Mouse (Mus musculus) forelimb bud, embryonic 11.5 days (tissue): ENCODE measurements at regions not wholly inside any gene's neighbourhood (a gene's known extent, or its start where the extent isn't known, plus 50 kb on each side); places are given as distances from the start of the nearest gene placed in this dataset.

Experiments used
- DNase-seq: peaks from one replicate; pipeline ENCODE4 v3.0.0-alpha.2; 2012; ENCODE audit warnings: low read depth, low spot score

DNA sequence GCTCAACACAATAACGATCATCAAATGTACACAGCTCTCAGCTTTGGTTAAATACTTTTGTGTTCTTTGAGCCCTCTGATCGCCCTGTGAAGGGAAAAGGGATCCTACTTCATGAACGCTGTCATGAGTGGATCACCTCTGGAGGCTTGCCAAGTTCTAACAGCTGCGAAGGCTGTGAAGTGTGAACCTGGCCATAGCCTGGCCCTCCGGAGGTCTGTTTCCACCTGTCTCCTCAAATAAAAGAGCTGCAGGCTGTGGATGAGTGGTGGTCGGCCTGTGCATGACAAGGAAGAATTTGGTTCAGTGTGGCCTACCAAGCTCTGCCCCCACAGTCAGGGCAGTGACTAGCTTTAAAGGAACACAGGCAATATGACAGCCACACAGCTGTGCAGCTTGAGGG is 122.0 kb downstream of the Gm12728 start:
- no peak for DNase-seq

DNA sequence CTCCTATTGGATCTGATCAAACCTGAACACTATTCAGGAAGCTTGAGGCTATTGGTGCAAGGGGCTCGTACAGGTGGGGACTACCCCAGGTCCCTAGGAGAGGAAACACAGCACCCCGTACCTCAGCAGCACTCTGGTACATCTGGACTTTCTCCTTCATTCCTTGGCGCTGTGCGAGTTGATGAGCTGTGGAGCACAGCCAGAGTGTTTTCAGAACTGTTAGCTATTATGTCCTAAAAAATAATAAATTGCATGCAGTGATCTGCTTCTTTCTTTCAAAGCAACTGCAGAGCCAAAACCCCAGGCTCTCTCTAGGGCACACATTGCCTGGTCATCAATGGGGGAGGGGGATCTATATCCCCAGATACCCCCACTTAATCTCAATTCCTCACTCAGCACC is 122.6 kb downstream of the Gm12728 start:
- DNase-seq, result no peak

DNA sequence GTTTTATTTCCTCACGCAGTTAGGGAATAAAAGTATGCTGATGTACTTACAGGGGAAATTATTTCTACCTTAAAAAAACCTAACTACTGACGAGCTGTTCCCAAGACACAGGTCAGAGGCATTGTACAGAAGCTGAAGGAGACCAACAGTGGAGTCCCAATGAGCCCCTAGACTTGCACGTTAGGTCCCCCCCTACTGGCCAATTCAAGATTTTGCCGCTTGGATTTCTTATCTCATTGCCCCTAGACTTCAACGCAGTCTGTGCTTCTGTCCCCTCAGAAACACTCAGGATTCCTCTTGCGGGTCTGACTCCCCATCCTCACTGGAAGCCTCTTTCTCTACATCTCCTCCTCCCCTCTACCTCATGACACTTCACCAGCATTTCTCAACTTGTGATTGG is 125.3 kb downstream of the Gm12728 start:
- peak; percentile 24 for DNase-seq

DNA sequence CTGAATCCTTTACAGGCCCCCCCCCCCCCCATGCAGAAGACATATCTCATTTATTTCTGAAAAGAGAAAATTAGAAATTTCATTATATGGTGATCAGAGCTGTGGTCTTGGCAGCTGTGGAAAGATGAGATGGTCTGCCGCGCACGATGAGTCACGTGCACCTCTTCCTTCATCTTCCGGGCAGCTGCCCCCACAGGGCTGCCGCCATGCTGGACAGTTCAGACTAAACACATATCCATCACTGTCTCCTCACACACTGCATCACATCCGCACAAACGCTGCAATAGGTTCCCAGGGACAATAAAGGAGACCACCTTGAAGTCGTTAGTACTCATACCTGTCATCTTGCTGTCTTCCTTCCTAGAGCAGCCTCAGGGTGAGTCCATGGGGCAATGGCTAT is 126.6 kb downstream of the Gm12728 start:
- DNase-seq, result no peak

DNA sequence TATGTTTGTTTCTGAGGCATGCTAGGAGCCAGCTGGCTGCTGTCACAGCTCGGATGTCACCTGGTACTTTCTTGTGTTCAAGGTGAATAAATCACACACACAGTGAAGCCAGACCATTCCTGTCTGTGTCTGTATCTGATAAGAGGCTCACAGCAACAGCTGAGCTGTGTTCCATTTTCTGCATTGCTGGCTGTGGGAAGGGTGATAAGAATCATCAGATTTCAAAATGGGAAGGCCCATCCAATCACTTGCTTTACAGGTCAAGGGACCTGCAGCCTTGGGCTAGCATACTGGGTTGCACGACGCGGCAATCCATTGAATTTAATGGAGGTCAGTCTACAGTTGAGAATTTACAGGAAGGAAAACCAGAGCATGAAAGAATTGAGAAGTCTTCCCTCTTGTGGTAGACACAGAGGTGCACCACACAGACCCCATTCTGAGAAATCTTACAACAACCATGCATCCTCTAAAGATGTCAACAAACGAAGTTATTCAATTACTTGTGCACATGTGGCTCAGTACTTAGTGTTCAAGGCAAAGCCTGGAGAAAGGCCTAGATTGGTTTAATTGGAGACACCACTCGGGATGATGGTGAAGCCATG is 135.2 kb downstream of the Gm12728 start:
- DNase-seq, result no peak

DNA sequence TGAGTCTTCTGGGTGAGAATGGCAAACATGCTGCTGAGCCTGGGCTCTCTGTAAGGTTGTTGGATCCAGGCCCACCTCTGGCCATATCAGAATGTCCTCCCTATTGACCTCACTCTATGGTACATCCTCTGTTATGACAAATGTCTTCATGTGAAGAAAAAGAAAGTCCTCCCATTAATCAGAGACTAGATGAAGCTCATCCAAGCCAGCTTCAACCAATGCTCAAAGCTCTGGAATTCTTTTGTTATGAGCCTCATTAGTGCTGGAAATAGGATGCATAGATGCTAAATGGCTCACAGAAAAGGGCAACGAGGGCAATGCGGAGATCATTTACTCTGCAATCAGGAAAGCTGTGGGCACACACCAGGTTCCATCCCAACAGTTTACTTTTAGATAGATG is 135.8 kb downstream of the Gm12728 start:
- no peak for DNase-seq

DNA sequence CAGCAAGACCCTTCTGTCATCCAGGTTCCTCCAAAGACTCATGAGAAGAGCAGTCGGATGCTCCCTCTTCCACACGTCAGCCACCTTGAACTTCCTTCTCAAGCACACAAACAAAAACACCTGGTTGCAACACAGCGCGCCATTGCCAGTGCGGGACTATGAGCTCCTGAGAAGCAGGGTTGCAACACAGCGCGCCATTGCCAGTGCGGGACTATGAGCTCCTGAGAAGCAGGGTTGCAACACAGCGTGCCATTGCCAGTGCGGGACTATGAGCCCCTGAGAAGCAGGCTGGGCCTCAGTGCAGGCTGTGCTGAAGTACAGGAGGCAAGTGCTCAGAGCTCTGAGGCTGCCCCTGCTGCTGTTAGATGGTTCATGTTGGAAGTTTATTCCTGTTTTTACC is 140.0 kb downstream of the Gm12728 start:
- DNase-seq, result no peak

DNA sequence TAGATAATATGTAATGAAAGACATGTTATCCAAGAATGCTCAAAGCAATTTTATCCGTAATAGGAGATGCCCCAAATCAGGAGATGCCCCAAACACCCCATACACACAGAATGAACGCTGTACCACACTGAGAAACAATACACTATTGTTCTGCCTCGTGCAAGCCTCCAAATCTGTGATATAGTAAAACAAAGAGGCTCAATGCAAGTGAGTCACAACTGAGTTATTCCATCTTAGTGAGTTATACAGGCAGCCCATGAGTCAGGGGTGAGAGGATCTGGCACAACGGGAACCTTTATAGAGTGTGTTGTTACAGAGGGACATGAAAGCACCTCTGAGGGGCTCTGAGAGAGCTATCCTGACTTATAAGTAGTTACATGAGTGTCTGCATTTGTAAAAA is 145.3 kb downstream of the Gm12728 start:
- no peak for DNase-seq

DNA sequence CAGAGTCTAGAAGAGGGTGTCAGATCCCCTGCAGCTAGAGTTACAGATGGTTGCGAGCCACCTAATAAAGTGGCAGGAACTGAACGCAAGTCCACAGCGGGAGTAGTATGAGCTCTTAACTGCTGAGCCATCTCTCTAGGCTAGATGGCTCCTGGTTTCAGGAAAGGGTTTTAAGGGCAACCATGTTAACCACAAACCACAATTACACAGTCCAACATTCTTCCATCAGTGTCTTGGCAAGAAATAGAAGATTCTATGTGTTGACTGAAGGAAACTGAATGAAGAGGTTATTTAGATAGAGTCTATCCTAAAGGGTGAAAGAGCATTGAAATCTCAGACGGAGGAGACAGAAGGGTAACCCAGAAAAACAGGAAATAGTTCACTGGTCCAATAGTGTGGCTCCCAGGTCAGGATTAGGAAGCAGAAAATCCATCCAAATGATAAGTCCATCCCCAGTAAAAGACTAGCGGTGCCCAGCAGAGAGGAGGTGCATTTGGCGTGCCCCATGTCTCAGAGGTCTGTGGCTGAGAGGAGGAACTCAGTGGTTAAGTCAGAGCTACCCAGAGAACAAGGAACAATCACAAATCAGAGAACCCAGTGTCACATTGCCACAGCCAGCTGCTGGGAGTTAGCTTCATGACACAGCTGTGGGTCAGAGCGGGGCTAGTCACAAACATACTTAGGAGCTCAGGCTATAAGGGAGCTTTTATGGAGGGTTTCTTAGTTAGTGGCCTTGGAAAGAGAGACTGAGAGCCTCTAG is 147.3 kb downstream of the Gm12728 start:
- DNase-seq, result no peak

DNA sequence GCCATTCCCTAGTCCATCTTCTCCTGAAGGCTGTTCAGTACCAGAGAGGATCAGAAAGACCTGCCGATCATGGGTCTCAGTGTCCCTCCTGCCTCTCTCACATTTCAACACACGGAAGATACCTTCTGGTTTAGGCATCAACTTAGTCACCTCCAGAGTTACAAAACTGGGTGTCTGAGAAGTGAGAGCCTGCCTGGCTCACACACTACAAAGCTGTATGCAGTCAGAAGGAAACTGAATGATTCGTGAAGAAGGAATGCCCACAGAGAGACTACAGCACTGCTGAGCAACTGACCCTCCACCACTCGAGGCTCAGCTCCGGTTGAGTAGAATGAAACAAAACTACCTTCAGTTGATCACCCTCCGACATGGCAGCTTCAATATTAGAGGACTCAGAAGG is 147.9 kb downstream of the Gm12728 start:
- no peak for DNase-seq

DNA sequence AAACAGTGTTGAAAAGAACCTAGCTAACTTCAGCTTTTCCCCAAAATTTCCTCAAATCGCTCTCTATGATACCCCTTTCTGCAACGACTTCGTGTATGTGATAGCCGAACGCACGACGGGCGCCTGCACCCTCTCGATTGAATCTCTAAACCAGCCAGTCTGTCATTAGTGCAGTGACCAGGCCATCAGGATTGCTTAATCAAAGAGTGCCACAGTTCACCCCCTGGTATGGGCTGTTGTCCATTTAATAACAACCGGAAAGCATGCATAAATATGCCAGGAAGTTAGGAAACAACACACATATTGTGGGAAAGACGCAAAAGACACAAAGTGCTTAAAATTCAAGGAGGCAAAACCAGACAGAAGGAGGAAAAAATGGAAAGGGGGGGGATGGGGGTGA is 149.2 kb downstream of the Gm12728 start:
- no peak for DNase-seq

DNA sequence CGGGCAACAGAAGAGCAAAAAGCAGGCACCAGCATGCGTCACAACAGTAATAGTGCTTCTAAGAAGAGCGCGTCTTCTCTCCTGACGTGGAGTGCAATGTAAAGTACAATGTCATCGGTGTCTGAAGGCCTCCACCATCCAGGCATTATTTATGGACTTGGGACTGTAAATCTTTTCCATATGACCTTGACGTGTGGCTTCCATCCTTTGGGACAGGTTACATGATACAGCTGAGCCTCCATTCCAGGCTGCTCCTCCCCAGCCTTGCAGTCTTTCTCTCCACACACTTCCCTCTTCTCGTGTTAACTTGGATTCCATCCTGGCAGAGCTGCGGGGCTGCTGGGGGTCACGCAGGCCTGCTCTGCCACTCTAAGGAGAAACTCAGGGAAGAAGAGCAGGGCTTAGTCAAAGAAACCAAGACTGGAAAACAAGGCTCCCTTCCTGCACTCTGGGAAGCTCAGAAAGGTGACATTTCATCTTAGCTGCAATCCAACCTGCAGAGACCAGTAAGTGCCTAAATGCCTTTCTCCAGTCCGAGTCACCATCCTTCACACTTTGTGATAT is 150.0 kb downstream of the Gm12728 start:
- DNase-seq, result no peak

DNA sequence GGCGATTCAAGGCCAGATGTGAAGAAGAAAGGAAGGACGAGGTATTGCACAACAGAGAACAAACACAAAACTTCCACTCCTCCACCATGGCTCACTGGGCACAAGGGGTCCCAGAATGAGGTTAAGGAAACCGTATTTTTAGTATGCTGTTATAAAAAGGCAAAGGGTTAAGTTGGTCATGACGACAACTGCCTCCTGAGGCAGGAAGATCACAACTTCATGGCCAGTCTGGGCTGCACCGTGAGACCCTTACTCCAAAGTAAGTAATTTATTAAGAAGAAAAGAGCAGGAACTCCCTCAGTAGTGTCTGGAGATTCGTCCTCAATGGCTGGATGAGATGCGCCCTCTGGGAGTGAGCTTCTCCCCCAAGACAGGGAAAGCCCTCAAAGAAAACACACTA is 151.2 kb downstream of the Gm12728 start:
- no peak for DNase-seq

DNA sequence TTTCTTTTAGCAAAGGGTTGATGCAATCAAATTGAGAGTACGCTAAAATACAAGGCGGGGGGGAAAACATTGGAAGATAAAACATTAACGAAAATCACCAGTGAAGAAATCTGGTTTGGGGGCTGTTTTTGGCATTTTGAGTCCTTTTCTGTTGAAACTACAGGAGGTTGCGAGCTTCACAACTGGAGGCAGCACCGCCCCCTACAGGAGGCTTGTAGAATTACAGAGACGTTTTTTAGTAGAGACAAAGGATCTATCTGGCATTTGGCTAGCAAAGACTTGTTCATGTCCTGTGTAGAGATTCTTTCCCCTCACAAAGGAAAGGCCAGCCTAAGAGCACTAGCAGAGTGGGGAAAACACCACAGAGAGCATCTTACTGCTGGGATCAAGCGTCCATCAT is 152.1 kb downstream of the Gm12728 start:
- peak; percentile 70 for DNase-seq

DNA sequence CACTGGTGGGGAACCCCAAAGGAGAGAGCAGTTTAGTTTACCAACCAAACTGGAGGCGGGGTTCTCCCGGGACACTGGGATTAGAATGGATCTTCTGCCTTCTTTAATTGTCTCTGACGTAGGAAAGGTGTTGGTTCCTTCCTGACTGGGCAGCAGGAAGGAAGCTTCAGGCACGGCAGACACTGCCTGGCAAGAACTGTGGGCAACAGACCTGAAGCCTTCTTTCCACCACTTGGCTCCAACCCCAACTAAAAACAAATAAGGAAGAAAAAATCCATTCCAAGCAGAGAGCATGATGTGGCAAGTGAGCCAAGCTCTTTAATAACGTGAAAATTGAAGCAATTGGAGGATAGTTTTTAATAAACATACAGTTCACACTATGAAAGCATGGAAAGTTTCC is 155.3 kb downstream of the Gm12728 start:
- no peak for DNase-seq

DNA sequence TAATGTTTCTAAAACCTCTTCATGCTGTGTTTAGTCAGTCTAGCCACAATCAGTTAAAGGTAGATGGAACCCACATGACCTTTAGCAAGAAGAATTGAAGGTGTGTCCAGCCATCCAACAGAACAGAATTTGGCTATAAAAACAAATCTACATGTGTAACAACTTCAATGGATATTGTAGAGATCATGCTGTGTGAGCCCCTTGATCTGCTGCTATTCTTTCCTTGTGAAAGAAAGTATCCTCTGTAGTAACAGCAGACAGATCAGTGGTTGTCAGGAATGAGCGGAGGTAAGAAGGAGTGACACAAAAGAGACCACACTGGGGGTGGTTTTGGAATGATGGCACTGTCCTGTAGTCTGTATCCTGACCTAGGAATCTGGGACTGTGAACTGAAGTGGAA is 156.3 kb downstream of the Gm12728 start:
- no peak for DNase-seq

DNA sequence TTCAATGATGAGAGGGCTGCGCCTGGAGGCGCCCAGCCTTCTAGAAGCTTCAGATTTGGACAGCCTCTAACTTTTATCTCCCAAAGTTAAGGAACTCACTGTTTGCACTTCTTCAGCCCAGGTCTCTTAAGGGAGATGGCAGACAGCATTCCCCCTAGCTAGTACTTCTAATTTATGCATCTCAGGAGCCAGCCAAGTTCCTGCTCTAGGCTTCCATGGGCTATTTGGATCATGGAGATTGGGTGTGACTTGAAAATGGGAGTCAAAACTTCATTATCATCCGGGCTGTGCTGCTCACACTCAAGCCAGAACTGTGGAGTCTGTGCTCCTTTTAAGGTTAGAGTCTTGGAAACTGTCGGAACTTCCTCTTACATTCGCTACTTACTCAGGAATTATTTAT is 158.7 kb downstream of the Gm12728 start:
- no peak for DNase-seq

DNA sequence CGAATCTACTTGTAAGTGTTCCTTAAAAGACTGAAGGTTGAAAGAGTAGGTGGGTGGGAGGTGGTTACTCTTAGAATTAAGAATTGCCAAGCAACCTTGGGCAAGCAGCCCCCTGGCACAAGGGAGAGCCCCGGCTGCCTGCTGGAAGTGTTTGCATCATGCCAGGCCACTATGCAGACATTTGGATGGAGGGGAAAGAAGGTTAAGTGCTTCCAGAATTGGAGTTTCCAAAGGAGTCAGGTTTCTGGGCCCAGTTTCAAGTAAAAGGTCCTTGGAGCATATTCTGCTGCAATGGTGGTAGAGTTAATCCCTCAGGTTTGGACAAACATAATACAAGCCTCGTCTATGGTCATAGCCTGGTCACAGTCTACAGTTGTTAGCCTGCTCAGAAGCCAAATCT is 162.7 kb downstream of the Gm12728 start:
- DNase-seq, result no peak

DNA sequence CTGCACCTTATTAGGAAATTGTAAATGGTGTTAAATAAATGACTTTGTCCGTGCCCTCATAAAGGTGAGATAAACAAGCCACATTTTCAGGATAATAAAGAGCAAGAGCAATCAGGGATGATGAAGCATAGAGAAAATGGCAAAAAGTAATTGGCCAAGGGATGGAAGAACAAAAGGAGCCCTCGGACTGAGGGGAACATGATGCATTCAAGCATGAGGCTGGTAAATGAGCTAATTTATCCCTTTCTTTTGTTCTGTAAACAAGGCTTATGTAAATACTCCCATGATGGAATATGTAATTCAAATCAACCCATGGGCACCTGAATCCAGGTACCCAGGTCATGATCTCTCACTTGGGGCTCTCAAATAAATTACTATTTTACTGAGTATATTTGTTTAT is 166.8 kb downstream of the Gm12728 start:
- no peak for DNase-seq

DNA sequence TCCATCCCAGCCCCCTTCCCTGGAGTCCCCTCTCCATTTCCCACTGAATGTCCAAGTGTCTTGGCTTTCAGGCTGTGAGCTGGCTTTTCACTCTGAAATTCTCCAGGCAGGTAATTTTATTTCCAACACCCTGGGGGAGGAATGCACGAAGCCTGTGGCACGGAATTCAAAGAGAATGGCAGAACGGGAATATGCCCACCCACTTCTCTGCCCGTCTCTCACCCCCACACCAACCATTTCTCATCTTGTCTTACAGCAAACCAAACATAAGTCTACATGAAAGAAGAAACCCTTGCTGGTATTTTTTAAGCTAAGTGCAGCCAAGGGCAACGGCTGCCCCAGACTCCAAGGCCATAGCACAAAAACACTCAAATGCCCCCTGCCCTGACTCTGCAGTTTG is 168.7 kb downstream of the Gm12728 start:
- no peak for DNase-seq

DNA sequence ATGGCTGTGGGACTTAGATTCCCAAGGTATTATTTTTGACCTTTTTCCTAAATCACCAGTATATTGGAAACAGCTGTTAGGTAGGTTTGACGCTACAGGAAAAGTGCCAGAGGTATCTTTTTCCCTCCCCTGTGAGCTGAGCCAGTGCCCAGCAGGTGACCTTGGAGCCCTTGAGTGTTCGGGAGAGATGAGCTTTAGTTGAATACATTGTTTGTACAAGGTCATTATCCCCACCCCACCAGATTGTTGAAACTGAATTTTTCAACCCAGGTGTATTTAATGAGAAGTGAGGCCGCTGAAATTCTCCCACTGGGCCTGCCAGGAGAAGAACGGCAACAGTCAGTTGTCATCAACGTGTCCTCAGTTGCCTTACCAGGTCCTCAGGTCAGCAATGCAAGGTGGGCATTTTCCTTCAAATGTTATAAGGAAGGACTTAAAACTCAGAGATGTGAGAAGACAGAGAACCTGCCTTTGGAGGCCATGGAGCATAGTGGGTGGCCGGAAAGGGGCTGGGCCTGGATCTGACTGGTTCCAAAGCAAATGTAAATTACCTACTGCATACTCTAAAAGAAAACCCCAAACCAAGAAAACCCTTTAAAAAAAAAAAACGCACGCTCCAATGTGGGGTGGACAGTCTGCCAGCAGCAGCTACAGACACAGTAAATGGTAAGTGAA is 172.2 kb downstream of the Gm12728 start:
- no peak for DNase-seq

DNA sequence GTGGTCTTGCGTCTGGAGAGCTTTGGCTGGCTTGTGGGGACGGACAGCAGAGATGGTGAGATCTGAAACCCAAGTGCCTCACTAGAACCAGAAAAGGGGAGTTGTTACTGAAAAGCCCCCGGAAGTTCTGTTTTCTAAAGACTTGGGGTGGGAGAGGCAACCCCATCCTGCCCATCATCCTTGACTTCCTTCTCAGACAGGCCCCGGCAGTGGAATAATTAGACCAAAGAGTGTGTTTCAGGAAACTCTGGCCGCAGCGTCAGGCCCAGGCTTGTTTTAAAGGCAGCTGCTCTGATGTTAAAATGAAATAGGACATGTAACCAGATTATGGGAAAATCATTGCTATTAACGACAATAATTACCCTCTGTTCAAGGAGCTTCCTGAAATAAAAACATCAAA is 172.9 kb downstream of the Gm12728 start:
- DNase-seq, result no peak

DNA sequence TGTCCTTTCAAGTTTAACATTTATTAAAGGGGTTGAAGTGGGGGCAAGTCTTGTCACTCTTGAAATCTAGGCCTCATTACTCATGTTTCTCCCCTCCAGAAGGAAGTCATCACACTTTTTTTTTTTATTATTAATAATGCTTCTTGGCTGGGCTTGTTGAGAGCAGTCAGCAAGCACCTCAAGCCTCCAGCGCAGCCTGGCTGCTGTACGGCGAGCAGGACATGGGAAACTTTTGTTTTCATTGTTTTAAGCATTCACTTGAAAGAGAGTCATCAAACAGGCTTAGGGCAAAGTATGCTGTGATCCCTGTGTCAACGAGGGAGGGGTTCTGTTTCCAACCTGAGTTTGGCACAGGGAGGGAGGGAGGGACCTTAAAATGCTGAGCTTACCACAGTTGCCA is 178.7 kb downstream of the Gm12728 start:
- no peak for DNase-seq
